14 mouse cellular contexts compared by ENCODE assay signal in genomic region chr12:99352583-99352982, GRCm38 (mm10).
DNase-seq lines count a peak whose midpoint lies in the region; ATAC-seq and TF ChIP-seq lines count a peak whose summit lies in the region.
"Had no signal": no experiment of that assay in that cellular context is flagged by ENCODE, and none has a peak within 500 bp of the region (broad histone marks: within the 10 kb centered on the region; RNA-seq: fewer than 3 reads in every experiment).

No protein-coding gene starts in this region.

- H3K79me2 ChIP-seq in heart, adult 2 months (replicated peaks; ENCODE audit: control insufficient read depth, insufficient read depth, low read length), result peaks cover 2% of the 10 kb centered on the region

- intact Hi-C loops in heart, adult 2 months (cut with DNase I), result no loop called here
- intact Hi-C loops in heart, postnatal 10 days (cut with DNase I), result no loop called here
- intact Hi-C loops in left cerebral cortex, postnatal 4 days (cut with DNase I), result no loop called here

- no peak for DNase-seq in heart, adult 2 months
- no peak for DNase-seq in heart, postnatal 10 days
- DNase-seq in spleen, adult 12 weeks (ENCODE audit: low spot score), result peak; percentile 15
- DNase-seq in spleen, postnatal 36 days (ENCODE audit: low spot score in 2 of 2), result no peak
- peak in 1 of 3 experiments; percentile 32 for DNase-seq in liver, embryonic 14.5 days (ENCODE audit: low read depth in 3 of 3, low spot score in 3 of 3)
- DNase-seq in left cerebral cortex, postnatal 4 days, result no peak
- DNase-seq in kidney, postnatal 36 days, result no peak
- no peak for DNase-seq in frontal cortex, postnatal 25 days (ENCODE audit: low spot score in 2 of 2)
- DNase-seq: kidney, adult 9 months; right cerebral cortex, adult 18-20 months; thymus, postnatal 36 days had no signal

- peaks cover 31% of the 10 kb centered on the region for H3K4me1 ChIP-seq in heart, adult 2 months (ENCODE audit: control insufficient read depth, insufficient read depth, low read length)
- H3K4me1 ChIP-seq in liver, embryonic 14.5 days (replicated peaks; ENCODE audit: control insufficient read depth in 2 of 2, insufficient read depth in 2 of 2, low read length in 1 of 2), result peaks cover 32 to 34% of the 10 kb centered on the region in 2 experiments

- no peaks in the 10 kb centered on the region for H3K9me3 ChIP-seq in liver, embryonic 14.5 days (ENCODE audit: control insufficient read depth, low read length)
- H3K9me3 ChIP-seq: neural tube, embryonic 15.5 days had no signal

- H3K36me3 ChIP-seq in heart, adult 2 months (ENCODE audit: control insufficient read depth, insufficient read depth, low read length), result no peaks in the 10 kb centered on the region; the same call in 1 of the 2 replicates
- H3K36me3 ChIP-seq in liver, embryonic 14.5 days (replicated peaks; ENCODE audit: control insufficient read depth, insufficient read depth, low read depth), result no peaks in the 10 kb centered on the region
- H3K36me3 ChIP-seq: neural tube, embryonic 15.5 days had no signal

- H3K4me2 ChIP-seq in liver, embryonic 14.5 days (ENCODE audit: low read depth), result 0 out of 2 replicates have a peak overlapping the region, but pooled peaks have one; percentile 8
- H3K4me2 ChIP-seq: hindbrain, embryonic 14.5 days; neural tube, embryonic 15.5 days had no signal

- ATAC-seq in liver, embryonic 14.5 days (ENCODE audit: insufficient read depth), result peak; percentile 29; the same call in 1 of the 2 replicates

- TF ChIP-seq EP300 in heart, adult 2 months (IDR thresholded peaks at IDR 0.05; ENCODE audit: insufficient read depth, low read depth, low read length), result no peak
- peak; percentile 27 for TF ChIP-seq EP300 in liver, embryonic 14.5 days (IDR thresholded peaks at IDR 0.05; ENCODE audit: low read depth)

- TF ChIP-seq POLR2A in heart, adult 2 months (IDR thresholded peaks at IDR 0.05; ENCODE audit: insufficient read depth, low read depth, low read length), result no peak

- 72% methylated on average over 6 of the region's 6 CpGs for WGBS in heart, adult 2 months
- 54% methylated on average over 6 of the region's 6 CpGs for WGBS in liver, embryonic 14.5 days (ENCODE audit: insufficient replicate concordance)

- H3K27ac ChIP-seq in heart, adult 2 months, result peak overlapping the region; percentile 76
- no peak overlapping the region for H3K27ac ChIP-seq in liver, embryonic 14.5 days
- H3K27ac ChIP-seq: hindbrain, embryonic 14.5 days; layer of hippocampus, adult 2 months; neural tube, embryonic 15.5 days had no signal

- no peak overlapping the region for H3K4me3 ChIP-seq in heart, adult 2 months
- no peak overlapping the region for H3K4me3 ChIP-seq in liver, embryonic 14.5 days (ENCODE audit: insufficient read depth in 1 of 2, low read depth in 2 of 2, low read length in 2 of 2)
- H3K4me3 ChIP-seq: layer of hippocampus, adult 2 months; neural tube, embryonic 15.5 days had no signal

- no peak overlapping the region for H3K9ac ChIP-seq in heart, adult 2 months (ENCODE audit: low read depth, low read length)
- no peak overlapping the region for H3K9ac ChIP-seq in liver, embryonic 14.5 days (replicated peaks)
- H3K9ac ChIP-seq: hindbrain, embryonic 14.5 days; neural tube, embryonic 15.5 days had no signal

- TF ChIP-seq CTCF in heart, adult 2 months (IDR thresholded peaks at IDR 0.05), result no peak
- TF ChIP-seq CTCF in liver, embryonic 14.5 days (IDR thresholded peaks at IDR 0.05; ENCODE audit: low read depth), result no peak

- no peaks in the 10 kb centered on the region for H3K27me3 ChIP-seq in heart, adult 2 months (ENCODE audit: control insufficient read depth, insufficient read depth, low read length)
- no peaks in the 10 kb centered on the region for H3K27me3 ChIP-seq in liver, embryonic 14.5 days (ENCODE audit: control insufficient read depth, insufficient read depth, low read length)
- H3K27me3 ChIP-seq: neural tube, embryonic 15.5 days had no signal
